Mouse (Mus musculus): ENCODE data around the gene Tspan3.

GRCm38 (mm10) chr9:56089778-56090520, 75.3 kb downstream of the Tspan3 start, which contains the start of gene Pstpip1:
- TF ChIP-seq CTCF (conservative IDR thresholded peaks at IDR 0.05; ENCODE audit: insufficient read depth, insufficient read length, low read depth, low read length) (no peak), POLR2A (IDR thresholded peaks at IDR 0.05; ENCODE audit: low read depth, low read length) (no peak)

Data from kidney, adult 2 months (tissue).